Mouse (Mus musculus): ENCODE measurements around the gene Eps15.

Gene Eps15

GRCm38 (mm10) chr4:109433641-109434040, 153.6 kb downstream of the Eps15 start:
- DNase-seq (ENCODE audit: low spot score): no peak

GRCm38 (mm10) chr4:109434256-109434655, 154.2 kb downstream of the Eps15 start:
- DNase-seq (ENCODE audit: low spot score): no peak
